Mouse (Mus musculus): ENCODE results near the gene Slc48a1. TPM values are rescaled to one million over a fixed set of nuclear protein-coding genes. Genes with fewer than 3 reads are reported as not detected.

Gene Slc48a1
- total and polyA plus RNA-seq, 3 experiments = 116 to 299 TPM; not detected in 1

DNA sequence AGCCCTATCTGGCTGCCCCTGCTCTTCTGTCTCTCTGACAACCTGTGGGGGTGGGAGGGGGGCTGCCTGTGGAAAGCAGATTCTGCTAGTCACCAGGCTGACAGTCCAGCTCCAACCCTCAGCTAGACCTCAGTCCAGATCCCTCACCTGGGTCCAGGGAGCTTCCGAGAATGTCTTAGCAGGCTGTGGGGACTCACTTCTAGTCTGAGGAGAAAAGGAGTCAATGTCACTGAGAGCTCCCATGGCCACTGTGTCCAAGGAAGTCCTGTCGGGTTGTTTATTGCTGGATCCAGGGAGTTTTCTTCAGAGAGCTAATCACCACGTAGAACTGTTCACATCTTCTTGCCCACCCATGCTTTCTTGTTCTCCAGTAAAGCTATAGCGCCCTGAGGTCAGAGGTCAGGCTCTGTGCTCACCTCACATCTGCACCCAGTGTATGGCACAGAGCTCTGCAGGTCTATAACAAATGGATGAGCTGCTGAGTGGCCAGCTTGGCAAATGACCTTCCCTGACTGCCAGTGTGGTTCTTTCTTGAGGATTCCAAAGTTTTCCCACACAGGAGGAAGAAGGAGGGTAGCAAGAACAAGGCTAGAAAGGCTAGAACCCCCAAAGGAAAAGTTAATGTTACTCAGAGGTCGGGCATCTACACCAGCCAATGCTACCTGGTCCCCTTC is 48.4 kb downstream of the Slc48a1 start:
- H3K36me3 ChIP-seq (ENCODE audit: control insufficient read depth in 1 of 2, insufficient read depth in 2 of 2, low read length in 2 of 2) = peaks cover 52 to 81% of the 10 kb centered on the region in 2 experiments
- H3K79me2 ChIP-seq (ENCODE audit: control insufficient read depth, insufficient read depth, low read length, poor library complexity) = peaks cover 93% of the 10 kb centered on the region
- no peaks in the 10 kb centered on the region for H3K27me3 ChIP-seq (ENCODE audit: control insufficient read depth in 1 of 2, insufficient read depth in 2 of 2, low read length in 2 of 2)
- no peaks in the 10 kb centered on the region for H3K9me3 ChIP-seq (replicated peaks; ENCODE audit: insufficient read depth, low read length)
- peaks cover 54 to 81% of the 10 kb centered on the region in 2 experiments for H3K4me1 ChIP-seq (ENCODE audit: control insufficient read depth in 1 of 2, insufficient read depth in 2 of 2, low read length in 2 of 2)
- DNase-seq (ENCODE audit: low read depth, low spot score) = no peak
- H3K9ac ChIP-seq (ENCODE audit: control insufficient read depth, low read depth, low read length, poor library complexity, severe bottlenecking) = peak overlapping the region; percentile 7; the same call in 1 of the 2 replicates
- peak overlapping the region; percentile 82 for H3K27ac ChIP-seq (ENCODE audit: control insufficient read depth, low read depth, low read length)
- TF ChIP-seq MYC (IDR thresholded peaks at IDR 0.05; ENCODE audit: low read depth, low read length) (no peak), POLR2A (IDR thresholded peaks at IDR 0.05; ENCODE audit: control insufficient read depth in 1 of 2, insufficient read depth in 1 of 2, low read depth in 1 of 2, low read length in 2 of 2, poor library complexity in 1 of 2) (peak in 1 of 2 experiments; percentile 50; a peak in 1 of 4 replicates), ZC3H11A (IDR thresholded peaks at IDR 0.05; ENCODE audit: low read depth, low read length) (no peak), JUND (IDR thresholded peaks at IDR 0.05; ENCODE audit: low read depth, low read length) (no peak), POLR2AphosphoS5 (IDR thresholded peaks at IDR 0.05; ENCODE audit: borderline replicate concordance, low read depth, low read length) (no peak), RCOR1 (IDR thresholded peaks at IDR 0.05; ENCODE audit: low read depth, low read length) (no peak), NRF1 (IDR thresholded peaks at IDR 0.05; ENCODE audit: insufficient read depth, low read depth, low read length, poor library complexity, severe bottlenecking) (no peak)
- no peak overlapping the region for H3K4me3 ChIP-seq (ENCODE audit: control insufficient read depth in 1 of 2, insufficient read depth in 1 of 2, low read depth in 2 of 2, low read length in 2 of 2)

DNA sequence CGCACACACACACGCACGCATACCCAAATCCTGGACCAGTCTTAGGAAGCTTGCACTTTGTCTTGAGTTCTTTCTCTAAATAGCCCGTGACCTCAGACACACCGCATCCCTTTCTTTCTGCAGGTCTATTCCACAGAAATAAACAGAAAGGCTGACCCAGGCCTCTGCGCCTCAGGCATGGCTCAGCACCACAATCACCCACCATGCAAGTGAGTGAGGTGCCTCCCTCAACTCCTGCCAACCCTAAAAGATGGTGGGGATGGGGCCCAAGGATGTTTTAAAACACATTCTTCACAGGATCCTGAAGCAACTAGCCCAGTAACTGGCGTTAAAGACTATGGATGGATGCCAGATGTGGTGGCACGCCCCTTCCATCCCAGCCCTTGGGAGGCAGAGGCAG is 49.1 kb downstream of the Slc48a1 start:
- Histone ChIP-seq H3K27ac (ENCODE audit: control insufficient read depth, low read depth, low read length) (peak overlapping the region; percentile 13; the same call in 1 of the 2 replicates), H3K4me3 (ENCODE audit: control insufficient read depth in 1 of 2, insufficient read depth in 1 of 2, low read depth in 2 of 2, low read length in 2 of 2) (no peak overlapping the region), H3K27me3 (ENCODE audit: control insufficient read depth in 1 of 2, insufficient read depth in 2 of 2, low read length in 2 of 2) (no peaks in the 10 kb centered on the region), H3K36me3 (ENCODE audit: control insufficient read depth in 1 of 2, insufficient read depth in 2 of 2, low read length in 2 of 2) (peaks cover 45 to 78% of the 10 kb centered on the region in 2 experiments), H3K79me2 (ENCODE audit: control insufficient read depth, insufficient read depth, low read length, poor library complexity) (peaks cover 93% of the 10 kb centered on the region), H3K4me1 (ENCODE audit: control insufficient read depth in 1 of 2, insufficient read depth in 2 of 2, low read length in 2 of 2) (peaks cover 54 to 78% of the 10 kb centered on the region in 2 experiments), H3K9ac (ENCODE audit: control insufficient read depth, low read depth, low read length, poor library complexity, severe bottlenecking) (no peak overlapping the region), H3K9me3 (replicated peaks; ENCODE audit: insufficient read depth, low read length) (no peaks in the 10 kb centered on the region)
- DNase-seq (ENCODE audit: low read depth, low spot score) = no peak
- TF ChIP-seq MEF2A (IDR thresholded peaks at IDR 0.05; ENCODE audit: extremely low read depth, insufficient replicate concordance, low read depth, low read length, poor library complexity, severe bottlenecking) (no peak), ZC3H11A (IDR thresholded peaks at IDR 0.05; ENCODE audit: low read depth, low read length) (no peak)

DNA sequence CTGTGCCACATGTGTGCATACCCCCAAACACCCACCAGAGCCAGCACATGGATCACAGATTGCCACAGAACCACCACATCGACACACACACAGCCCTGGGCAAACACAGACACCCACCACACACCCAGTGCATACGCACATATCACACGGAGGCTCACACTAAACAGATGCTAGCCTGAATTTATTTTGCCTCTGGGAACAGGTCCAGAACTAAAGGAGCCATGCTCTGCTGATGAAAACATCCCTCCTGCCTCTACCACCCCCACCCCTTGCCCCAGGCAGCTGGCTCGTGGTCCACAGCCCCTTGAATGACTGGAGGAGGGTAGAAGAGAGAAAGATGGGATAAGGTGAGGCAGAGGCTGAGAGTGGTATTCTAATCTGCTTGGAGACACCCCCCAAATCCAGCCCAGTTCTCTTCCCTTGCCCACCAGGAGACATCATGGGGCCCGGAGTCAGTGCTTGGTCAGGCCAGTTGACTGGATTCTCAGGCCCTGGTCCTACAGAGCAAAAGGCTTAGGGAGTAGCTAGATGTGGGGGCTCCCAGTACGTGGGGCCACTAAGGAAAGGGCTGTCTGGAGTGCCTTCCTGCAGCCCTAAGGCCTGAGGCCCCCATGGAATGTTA is 50.0 kb downstream of the Slc48a1 start:
- Histone ChIP-seq H3K9ac (ENCODE audit: control insufficient read depth, low read depth, low read length, poor library complexity, severe bottlenecking) (no peak overlapping the region), H3K9me3 (replicated peaks; ENCODE audit: insufficient read depth, low read length) (no peaks in the 10 kb centered on the region), H3K36me3 (ENCODE audit: control insufficient read depth in 1 of 2, insufficient read depth in 2 of 2, low read length in 2 of 2) (peaks cover 39 to 77% of the 10 kb centered on the region in 2 experiments), H3K27ac (ENCODE audit: control insufficient read depth, low read depth, low read length) (peak overlapping the region; percentile 5; the same call in 1 of the 2 replicates), H3K4me1 (ENCODE audit: control insufficient read depth in 1 of 2, insufficient read depth in 2 of 2, low read length in 2 of 2) (peaks cover 52 to 77% of the 10 kb centered on the region in 2 experiments), H3K79me2 (ENCODE audit: control insufficient read depth, insufficient read depth, low read length, poor library complexity) (peaks cover 93% of the 10 kb centered on the region), H3K4me3 (ENCODE audit: control insufficient read depth in 1 of 2, insufficient read depth in 1 of 2, low read depth in 2 of 2, low read length in 2 of 2) (no peak overlapping the region), H3K27me3 (ENCODE audit: control insufficient read depth in 1 of 2, insufficient read depth in 2 of 2, low read length in 2 of 2) (no peaks in the 10 kb centered on the region)
- no peak for DNase-seq (ENCODE audit: low read depth, low spot score)
- no peak for TF ChIP-seq E2F4 (IDR thresholded peaks at IDR 0.05; ENCODE audit: borderline replicate concordance, low read depth, low read length)
- TF ChIP-seq KAT2A (conservative IDR thresholded peaks at IDR 0.05; ENCODE audit: low read depth, low read length) = no peak
- TF ChIP-seq CHD2 (IDR thresholded peaks at IDR 0.05; ENCODE audit: low read length) = no peak
- TF ChIP-seq MXI1 (IDR thresholded peaks at IDR 0.05; ENCODE audit: low read depth, low read length) = peak; percentile 39; the same call in 1 of the 2 replicates
- TF ChIP-seq GATA1 (IDR thresholded peaks at IDR 0.05; ENCODE audit: low read depth, low read length) = no peak
- no peak for TF ChIP-seq EP300 (IDR thresholded peaks at IDR 0.05; ENCODE audit: low read depth in 1 of 2, low read length in 2 of 2)
- TF ChIP-seq CHD1 (IDR thresholded peaks at IDR 0.05; ENCODE audit: low read depth, low read length) = no peak; the same call in 1 of the 2 replicates
- TF ChIP-seq BHLHE40 (IDR thresholded peaks at IDR 0.05; ENCODE audit: borderline replicate concordance, low read depth, low read length) = no peak
- no peak for TF ChIP-seq ZNF384 (IDR thresholded peaks at IDR 0.05; ENCODE audit: low read depth, low read length)
- no peak for TF ChIP-seq ZC3H11A (IDR thresholded peaks at IDR 0.05; ENCODE audit: low read depth, low read length)
- TF ChIP-seq MYC (IDR thresholded peaks at IDR 0.05; ENCODE audit: low read depth, low read length) = no peak
- no peak for TF ChIP-seq ETS1 (IDR thresholded peaks at IDR 0.05; ENCODE audit: low read depth, low read length)
- no peak for TF ChIP-seq NELFE (IDR thresholded peaks at IDR 0.05; ENCODE audit: low read depth, low read length)
- no peak for TF ChIP-seq ZMIZ1 (IDR thresholded peaks at IDR 0.05; ENCODE audit: low read depth, low read length)
- TF ChIP-seq MAZ (IDR thresholded peaks at IDR 0.05; ENCODE audit: low read depth, low read length) = no peak
- no peak for TF ChIP-seq ELF1 (IDR thresholded peaks at IDR 0.05; ENCODE audit: low read depth, low read length)
- no peak for TF ChIP-seq RAD21 (IDR thresholded peaks at IDR 0.05; ENCODE audit: low read depth, low read length)

All from MEL (cell line).